Comparison of ENCODE assay signal across 8 mouse cellular contexts in genomic region chr1:44147563-44148381, GRCm38 (mm10). TPM values are rescaled to one million over a fixed set of nuclear protein-coding genes. Genes with fewer than 3 reads are reported as not detected.
DNase-seq lines count a peak whose midpoint lies in the region; ATAC-seq and TF ChIP-seq lines count a peak whose summit lies in the region.

TSS of gene Ercc5 (plus strand) at chr1:44147744.

- WGBS in forebrain, embryonic 12.5 days = under 1% methylated on average over 66 of the region's 66 CpGs
- under 1% methylated on average over 66 of the region's 66 CpGs for WGBS in large intestine, adult 2 months
- WGBS in liver, postnatal 0 days (ENCODE audit: insufficient replicate concordance) = under 1% methylated on average over 66 of the region's 66 CpGs
- WGBS in neural tube, embryonic 14.5 days = under 1% methylated on average over 66 of the region's 66 CpGs

- DNase-seq in c-Kit-positive CD71-positive TER-119-positive erythroid progenitor cells, embryonic 14.5 days (ENCODE audit: low spot score) = peak; percentile 86
- DNase-seq in heart, postnatal 10 days = peak; percentile 89 to 90
- DNase-seq in large intestine, adult 2 months (ENCODE audit: low read depth, low spot score) = peak; percentile 74
- peak; percentile 88 for DNase-seq in liver, postnatal 0 days
- peak; percentile 78 for DNase-seq in testis, postnatal 10 days (ENCODE audit: low spot score)

- H3K27me3 ChIP-seq in E14TG2a.4 (ENCODE audit: insufficient read depth, low read length) = 0 out of 2 replicates have a peak, but pooled peaks cover 4% of the 10 kb centered on the region
- no peaks in the 10 kb centered on the region for H3K27me3 ChIP-seq in forebrain, embryonic 12.5 days
- H3K27me3 ChIP-seq in liver, postnatal 0 days (ENCODE audit: insufficient read depth, low read length) = no peaks in the 10 kb centered on the region
- H3K27me3 ChIP-seq in neural tube, embryonic 14.5 days (ENCODE audit: control insufficient read depth, insufficient read depth, low read length) = no peaks in the 10 kb centered on the region

- H3K9ac ChIP-seq in forebrain, embryonic 12.5 days = peak within 1 kb of the TSS; percentile 71
- peak within 1 kb of the TSS; percentile 83 for H3K9ac ChIP-seq in liver, postnatal 0 days (replicated peaks)
- peak within 1 kb of the TSS; percentile 91 for H3K9ac ChIP-seq in neural tube, embryonic 14.5 days (replicated peaks; ENCODE audit: low read depth, low read length)

- ATAC-seq in forebrain, embryonic 12.5 days (ENCODE audit: low FRiP score) = peak; percentile 96
- peak; percentile 97 for ATAC-seq in liver, postnatal 0 days
- ATAC-seq in neural tube, embryonic 14.5 days (ENCODE audit: low read depth) = peak; percentile 98

- no peaks in the 10 kb centered on the region for H3K9me3 ChIP-seq in E14TG2a.4 (ENCODE audit: low read length)
- no peaks in the 10 kb centered on the region for H3K9me3 ChIP-seq in forebrain, embryonic 12.5 days
- H3K9me3 ChIP-seq in liver, postnatal 0 days (ENCODE audit: low read length) = no peaks in the 10 kb centered on the region
- H3K9me3 ChIP-seq in neural tube, embryonic 14.5 days (ENCODE audit: control insufficient read depth, low read length) = no peaks in the 10 kb centered on the region

- H3K36me3 ChIP-seq in E14TG2a.4 (ENCODE audit: insufficient read depth, low read length) = peaks cover 5% of the 10 kb centered on the region
- peaks cover 13% of the 10 kb centered on the region for H3K36me3 ChIP-seq in forebrain, embryonic 12.5 days (replicated peaks)
- no peaks in the 10 kb centered on the region for H3K36me3 ChIP-seq in liver, postnatal 0 days (replicated peaks; ENCODE audit: insufficient read depth, low read length)
- H3K36me3 ChIP-seq in neural tube, embryonic 14.5 days (ENCODE audit: control insufficient read depth, insufficient read depth, low read length) = 0 out of 2 replicates have a peak, but pooled peaks cover 4% of the 10 kb centered on the region

- H3K4me2 ChIP-seq in forebrain, embryonic 12.5 days = peak within 1 kb of the TSS; percentile 62
- H3K4me2 ChIP-seq in liver, postnatal 0 days (ENCODE audit: low read depth, low read length) = peak within 1 kb of the TSS; percentile 82
- peak within 1 kb of the TSS; percentile 70 for H3K4me2 ChIP-seq in neural tube, embryonic 14.5 days (ENCODE audit: low read depth, low read length)

- no peak for TF ChIP-seq CTCF in E14TG2a.4 (conservative IDR thresholded peaks at IDR 0.05; ENCODE audit: low read length)
- TF ChIP-seq CTCF in liver, postnatal 0 days (IDR thresholded peaks at IDR 0.05; ENCODE audit: low read depth) = no peak

- H3K4me3 ChIP-seq in E14TG2a.4 (replicated peaks; ENCODE audit: low read length) = peak within 1 kb of the TSS; percentile 95
- H3K4me3 ChIP-seq in forebrain, embryonic 12.5 days (replicated peaks) = peak within 1 kb of the TSS; percentile 59
- peak within 1 kb of the TSS; percentile 88 for H3K4me3 ChIP-seq in liver, postnatal 0 days (ENCODE audit: low read depth, low read length)
- peak within 1 kb of the TSS; percentile 68 for H3K4me3 ChIP-seq in neural tube, embryonic 14.5 days (ENCODE audit: low read depth, low read length)

- intact Hi-C loops in heart, postnatal 10 days (cut with DNase I) = loop anchor here (2.0 to 5.0 kb wide), 2 partner anchors 29 to 45 kb away; partner anchors contain the start of genes Bivm, Kdelc1 and Tex30

- H3K4me1 ChIP-seq in E14TG2a.4 (replicated peaks; ENCODE audit: low read depth, low read length) = peaks cover 13% of the 10 kb centered on the region; the same call in 1 of the 2 replicates
- no peaks in the 10 kb centered on the region; the same call in 1 of the 2 replicates for H3K4me1 ChIP-seq in forebrain, embryonic 12.5 days
- H3K4me1 ChIP-seq in liver, postnatal 0 days (ENCODE audit: insufficient read depth) = peaks cover 8% of the 10 kb centered on the region
- H3K4me1 ChIP-seq in neural tube, embryonic 14.5 days (ENCODE audit: control insufficient read depth, insufficient read depth, low read length) = no peaks in the 10 kb centered on the region; the same call in 1 of the 2 replicates

- H3K27ac ChIP-seq in forebrain, embryonic 12.5 days = peak within 1 kb of the TSS; percentile 97
- H3K27ac ChIP-seq in liver, postnatal 0 days (ENCODE audit: low read depth) = peak within 1 kb of the TSS; percentile 92
- peak within 1 kb of the TSS; percentile 98 for H3K27ac ChIP-seq in neural tube, embryonic 14.5 days (ENCODE audit: low read depth, low read length)

- no peak for TF ChIP-seq EP300 in liver, postnatal 0 days (IDR thresholded peaks at IDR 0.05; ENCODE audit: low read depth)

RNA-seq across cellular contexts. Expression of gene Ercc5, which starts in this region (rescaled TPM):
- 44.5 and 45.0 TPM in 2 replicates for polyA plus RNA-seq in forebrain, embryonic 12.5 days (2016; fragmentation: Nextera tagmentation; extraction: Ambion mirVana)
- total RNA-seq in heart, postnatal 10 days (2021) = 10 to 100 TPM; 17.1 to 20.5 TPM
- polyA plus RNA-seq in large intestine, adult 2 months (2012; rRNA removed) = 2.1 and 3.8 TPM in 2 replicates
- 3.6 and 3.9 TPM in 2 replicates for polyA plus RNA-seq in liver, postnatal 0 days (2015; fragmentation: Nextera tagmentation; extraction: Ambion mirVana)
- polyA plus RNA-seq in neural tube, embryonic 14.5 days (2014; fragmentation: Nextera tagmentation; extraction: Ambion mirVana) = 29.9 and 38.3 TPM in 2 replicates

Comparison
In these comparisons a context has a peak if more than half of its experiments do, and no peak if none do; other contexts are left out.
1. Peak in every context shown above with its lines: DNase-seq, ATAC-seq, H3K4me3 ChIP-seq and H3K27ac ChIP-seq.